Mouse (Mus musculus) liver, embryonic 14.5 days (tissue): ENCODE data around the gene Elovl3.

ENCODE experiments used
- CTCF ChIP-seq: IDR thresholded peaks from 2 replicates; pipeline ENCODE4 v1.5.1; 2016; ENCODE audit warnings: antibody characterized with exemption, low read depth, control low read depth
- EP300 ChIP-seq: IDR thresholded peaks from 2 replicates; pipeline ENCODE4 v1.6.1; 2016; ENCODE audit warnings: antibody characterized with exemption, low read depth

DNA sequence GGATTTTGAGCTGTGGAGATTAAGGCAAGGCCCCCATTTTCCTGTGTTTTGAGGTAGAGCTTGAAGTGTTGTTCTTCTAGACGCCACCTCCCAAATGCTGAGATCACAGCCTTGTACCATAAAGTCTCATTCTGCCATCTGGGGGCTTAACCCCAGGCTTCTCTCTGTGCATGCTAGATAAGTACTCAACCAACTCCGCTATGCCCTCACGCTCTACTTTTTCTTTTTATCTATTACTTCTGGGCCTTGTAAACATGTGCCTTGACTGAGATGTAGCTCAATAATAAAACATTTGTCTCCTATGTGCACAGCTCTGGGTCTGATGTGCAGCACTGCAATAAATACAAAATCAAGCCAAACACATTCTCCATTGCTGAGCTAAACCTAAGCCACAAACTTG is 12.2 kb upstream of the Elovl3 start:
- TF ChIP-seq CTCF (no peak), EP300 (peak; percentile 68)
